Mouse (Mus musculus): ENCODE measurements around the gene Lrrc42.

DNA sequence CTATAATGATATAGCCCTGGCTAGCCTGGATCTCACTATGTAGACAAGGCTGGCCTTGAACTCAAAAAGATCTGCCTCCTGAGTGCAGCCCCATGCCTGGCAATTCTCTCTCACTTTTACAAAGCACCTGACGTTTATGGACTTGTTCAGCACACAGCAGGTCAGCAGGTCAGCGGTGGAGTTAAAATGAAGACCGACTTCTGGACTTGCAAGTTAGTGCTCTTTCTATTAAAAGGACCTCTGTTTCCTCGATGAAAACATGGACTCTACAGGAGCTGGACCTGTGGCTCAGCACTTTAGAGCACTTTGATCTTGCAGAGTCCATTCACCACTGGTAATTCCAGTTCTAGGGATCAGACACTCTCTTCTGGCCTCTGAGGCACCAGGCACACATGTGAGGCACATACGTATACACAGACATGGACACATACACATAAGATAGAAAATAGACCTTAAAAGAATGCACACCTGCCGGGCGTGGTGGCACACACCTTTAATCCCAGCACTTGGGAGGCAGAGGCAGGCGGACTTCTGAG is 44.8 kb upstream of the Lrrc42 start:
- TF ChIP-seq CTCF (IDR thresholded peaks at IDR 0.05; ENCODE audit: control insufficient read depth, insufficient read depth, low read length) = no peak
- TF ChIP-seq POLR2A (IDR thresholded peaks at IDR 0.05; ENCODE audit: borderline replicate concordance, control insufficient read depth, low read depth, low read length) = no peak
